ENCODE assay signal across 19 mouse cellular contexts in the genomic region with DNA sequence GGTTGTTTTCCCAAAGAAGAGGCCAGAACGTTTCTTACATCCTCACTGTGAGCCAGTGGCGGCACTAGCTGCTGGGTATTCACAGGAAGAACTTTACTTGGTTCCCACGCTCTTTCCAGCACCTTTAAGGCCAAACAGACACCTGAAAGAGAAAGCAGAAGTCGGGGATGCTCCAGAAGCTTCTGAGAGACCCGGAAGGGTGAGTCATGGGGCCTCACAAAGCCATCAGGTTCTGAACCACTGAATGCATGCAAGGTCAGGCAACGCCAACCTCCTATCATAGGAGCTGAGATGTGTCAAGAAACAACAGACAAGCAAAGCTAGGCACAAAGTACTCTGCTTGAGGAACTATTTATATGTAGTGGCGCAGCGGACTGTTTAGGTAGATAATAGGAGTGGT. TPM values are rescaled to one million over a fixed set of nuclear protein-coding genes. Genes with fewer than 3 reads are reported as not detected.
DNase-seq lines count a peak whose midpoint lies in the region; ATAC-seq and TF ChIP-seq lines count a peak whose summit lies in the region.
"Had no signal": no experiment of that assay in that cellular context is flagged by ENCODE, and none has a peak within 500 bp of the region (broad histone marks: within the 10 kb centered on the region; RNA-seq: fewer than 3 reads in every experiment).

No protein-coding gene starts in this region.

- TF ChIP-seq POLR2A in CH12.LX (IDR thresholded peaks at IDR 0.05; ENCODE audit: low read depth, low read length), result no peak

- WGBS in liver, embryonic 14.5 days (ENCODE audit: insufficient replicate concordance), result 76% methylated on average over 8 of the region's 8 CpGs
- WGBS in liver, postnatal 0 days (ENCODE audit: insufficient replicate concordance), result 81% methylated on average over 8 of the region's 8 CpGs
- 82% methylated on average over 8 of the region's 8 CpGs for WGBS in liver, embryonic 15.5 days (ENCODE audit: insufficient replicate concordance)

- H3K4me1 ChIP-seq in liver, embryonic 14.5 days (replicated peaks; ENCODE audit: control insufficient read depth in 2 of 2, insufficient read depth in 2 of 2, low read length in 1 of 2), result peaks cover 35 to 40% of the 10 kb centered on the region in 2 experiments
- H3K4me1 ChIP-seq in liver, postnatal 0 days (ENCODE audit: insufficient read depth), result peaks cover 17% of the 10 kb centered on the region
- peaks cover 10 to 24% of the 10 kb centered on the region in 2 experiments; a peak in 3 of 4 replicates for H3K4me1 ChIP-seq in CH12.LX (ENCODE audit: control insufficient read depth in 1 of 2, insufficient read depth in 2 of 2)
- H3K4me1 ChIP-seq in liver, embryonic 15.5 days (replicated peaks), result peaks cover 57% of the 10 kb centered on the region

- H3K27me3 ChIP-seq in liver, embryonic 14.5 days (ENCODE audit: control insufficient read depth, insufficient read depth, low read length), result no peaks in the 10 kb centered on the region
- H3K27me3 ChIP-seq in liver, postnatal 0 days (ENCODE audit: insufficient read depth, low read length), result no peaks in the 10 kb centered on the region
- H3K27me3 ChIP-seq in CH12.LX (replicated peaks), result no peaks in the 10 kb centered on the region
- no peaks in the 10 kb centered on the region for H3K27me3 ChIP-seq in liver, embryonic 15.5 days
- H3K27me3 ChIP-seq: embryonic facial prominence, embryonic 12.5 days; forebrain, embryonic 15.5 days; Patski had no signal

- H3K4me3 ChIP-seq in liver, embryonic 14.5 days (ENCODE audit: insufficient read depth in 1 of 2, low read depth in 2 of 2, low read length in 2 of 2), result no peak overlapping the region
- no peak overlapping the region for H3K4me3 ChIP-seq in liver, postnatal 0 days (ENCODE audit: low read depth, low read length)
- no peak overlapping the region for H3K4me3 ChIP-seq in CH12.LX (replicated peaks in 1 of 3; ENCODE audit: low read depth in 2 of 3, low read length in 2 of 3, poor library complexity in 1 of 3)
- H3K4me3 ChIP-seq in liver, embryonic 15.5 days (replicated peaks), result no peak overlapping the region
- H3K4me3 ChIP-seq: embryonic facial prominence, embryonic 12.5 days; forebrain, embryonic 15.5 days; hindbrain, embryonic 13.5 days had no signal

- no peak for TF ChIP-seq CTCF in liver, embryonic 14.5 days (IDR thresholded peaks at IDR 0.05; ENCODE audit: low read depth)
- no peak for TF ChIP-seq CTCF in liver, postnatal 0 days (IDR thresholded peaks at IDR 0.05; ENCODE audit: low read depth)
- no peak for TF ChIP-seq CTCF in CH12.LX (conservative IDR thresholded peaks at IDR 0.05 in 1 of 2, IDR thresholded peaks at IDR 0.05 in 1 of 2; ENCODE audit: low read depth in 2 of 2, low read length in 2 of 2)

- no peak overlapping the region for H3K9ac ChIP-seq in liver, embryonic 14.5 days (replicated peaks)
- no peak overlapping the region for H3K9ac ChIP-seq in liver, postnatal 0 days (replicated peaks)
- no peak overlapping the region for H3K9ac ChIP-seq in CH12.LX (ENCODE audit: insufficient read depth, low read depth)
- no peak overlapping the region for H3K9ac ChIP-seq in liver, embryonic 15.5 days
- H3K9ac ChIP-seq: embryonic facial prominence, embryonic 12.5 days; forebrain, embryonic 15.5 days; hindbrain, embryonic 13.5 days had no signal

- no peaks in the 10 kb centered on the region for H3K9me3 ChIP-seq in liver, embryonic 14.5 days (ENCODE audit: control insufficient read depth, low read length)
- H3K9me3 ChIP-seq in liver, postnatal 0 days (ENCODE audit: low read length), result no peaks in the 10 kb centered on the region
- H3K9me3 ChIP-seq in CH12.LX (replicated peaks; ENCODE audit: low read length), result no peaks in the 10 kb centered on the region
- H3K9me3 ChIP-seq in liver, embryonic 15.5 days (replicated peaks), result no peaks in the 10 kb centered on the region
- H3K9me3 ChIP-seq: embryonic facial prominence, embryonic 12.5 days; forebrain, embryonic 15.5 days; hindbrain, embryonic 13.5 days had no signal

- no peaks in the 10 kb centered on the region for H3K36me3 ChIP-seq in liver, embryonic 14.5 days (replicated peaks; ENCODE audit: control insufficient read depth, insufficient read depth, low read depth)
- no peaks in the 10 kb centered on the region for H3K36me3 ChIP-seq in liver, postnatal 0 days (replicated peaks; ENCODE audit: insufficient read depth, low read length)
- no peaks in the 10 kb centered on the region for H3K36me3 ChIP-seq in CH12.LX (replicated peaks in 1 of 2; ENCODE audit: control insufficient read depth in 1 of 2, insufficient read depth in 1 of 2, low read length in 1 of 2)
- H3K36me3 ChIP-seq in liver, embryonic 15.5 days (replicated peaks), result no peaks in the 10 kb centered on the region
- H3K36me3 ChIP-seq: embryonic facial prominence, embryonic 12.5 days; forebrain, embryonic 15.5 days; hindbrain, embryonic 13.5 days had no signal

- H3K4me2 ChIP-seq in liver, embryonic 14.5 days (ENCODE audit: low read depth), result no peak overlapping the region
- H3K4me2 ChIP-seq in liver, postnatal 0 days (ENCODE audit: low read depth, low read length), result no peak overlapping the region
- H3K4me2 ChIP-seq in CH12.LX (ENCODE audit: insufficient read depth, low read depth, poor library complexity, severe bottlenecking), result no peak overlapping the region
- H3K4me2 ChIP-seq in liver, embryonic 15.5 days, result no peak overlapping the region
- H3K4me2 ChIP-seq: embryonic facial prominence, embryonic 12.5 days; forebrain, embryonic 15.5 days; hindbrain, embryonic 13.5 days had no signal

- no peak for TF ChIP-seq EP300 in liver, embryonic 14.5 days (IDR thresholded peaks at IDR 0.05; ENCODE audit: low read depth)
- TF ChIP-seq EP300 in liver, postnatal 0 days (IDR thresholded peaks at IDR 0.05; ENCODE audit: low read depth), result no peak
- peak; percentile 40; the same call in 1 of the 2 replicates for TF ChIP-seq EP300 in CH12.LX (IDR thresholded peaks at IDR 0.05; ENCODE audit: low read length)

- dilution Hi-C loops in CH12.LX (cut with MboI; ENCODE audit: extremely low pct_ligation_motif_present, extremely low pct_unique_long_range_greater_than_20kb, low sequenced_read_pairs), result no loop called here

- in situ Hi-C loops in CH12.LX (cut with MboI; ENCODE audit: low pct_ligation_motif_present, low pct_unique_long_range_greater_than_20kb, low sequenced_read_pairs), result loop anchor here (5.0 kb wide), 1 partner anchor 33 kb away; no protein-coding TSS in a partner anchor

- no peak for ATAC-seq in liver, embryonic 14.5 days (ENCODE audit: insufficient read depth)
- no peak for ATAC-seq in liver, postnatal 0 days
- ATAC-seq in liver, embryonic 15.5 days (ENCODE audit: insufficient read depth), result no peak
- ATAC-seq: forebrain, embryonic 15.5 days; Patski had no signal

- peak overlapping the region; percentile 25; the same call in 1 of the 2 replicates for H3K27ac ChIP-seq in liver, embryonic 14.5 days
- H3K27ac ChIP-seq in liver, postnatal 0 days (ENCODE audit: low read depth), result no peak overlapping the region
- H3K27ac ChIP-seq in CH12.LX (ENCODE audit: insufficient read depth, low read depth), result no peak overlapping the region
- peak overlapping the region; percentile 71 for H3K27ac ChIP-seq in liver, embryonic 15.5 days (replicated peaks)
- H3K27ac ChIP-seq: embryonic facial prominence, embryonic 12.5 days; forebrain, embryonic 15.5 days; hindbrain, embryonic 13.5 days had no signal

- no peaks in the 10 kb centered on the region for H3K79me2 ChIP-seq in CH12.LX (replicated peaks; ENCODE audit: control insufficient read depth, extremely low read depth, insufficient read depth, poor library complexity, severe bottlenecking)

- TF ChIP-seq RAD21 in CH12.LX (IDR thresholded peaks at IDR 0.05; ENCODE audit: low read depth, low read length), result no peak

- DNase-seq in liver, embryonic 14.5 days (ENCODE audit: low read depth in 3 of 3, low spot score in 3 of 3), result no peak
- DNase-seq in liver, postnatal 0 days, result no peak
- peak; percentile 31 to 37 for DNase-seq in B cell, adult 2 months
- peak; percentile 60 for DNase-seq in CH12.LX (ENCODE audit: extremely low read depth)
- DNase-seq in cerebellum, postnatal 4 days (ENCODE audit: low spot score in 2 of 2), result no peak
- no peak for DNase-seq in embryo, embryonic 9.5 days (ENCODE audit: extremely low spot score)
- DNase-seq in urinary bladder, adult 2 months (ENCODE audit: low spot score), result no peak
- DNase-seq: adrenal gland, adult 2 months; adrenal gland, postnatal 25 days; cerebellum, adult 2 months; cerebellum, postnatal 10 days; embryo, embryonic 11 days; gastrocnemius, postnatal 36 days; heart, postnatal 10 days had no signal

TF ChIP-seq in CH12.LX, 34 proteins besides CTCF, POLR2A, EP300 and RAD21:
- TF ChIP-seq POLR2AphosphoS2 (IDR thresholded peaks at IDR 0.05; ENCODE audit: low read depth, low read length) (no peak), JUND (conservative IDR thresholded peaks at IDR 0.05; ENCODE audit: low read depth, low read length) (0 out of 2 replicates have a peak, but pooled peaks have one; percentile 26), ETS1 (conservative IDR thresholded peaks at IDR 0.05; ENCODE audit: low read depth, low read length) (peak; percentile 62), SIN3A (IDR thresholded peaks at IDR 0.05; ENCODE audit: low read length) (no peak), ZC3H11A (IDR thresholded peaks at IDR 0.05; ENCODE audit: low read depth, low read length) (no peak), SMC3 (IDR thresholded peaks at IDR 0.05; ENCODE audit: low read depth, low read length) (no peak), NELFE (IDR thresholded peaks at IDR 0.05; ENCODE audit: low read depth, low read length) (no peak), IRF4 (IDR thresholded peaks at IDR 0.05; ENCODE audit: low read depth, low read length) (0 out of 2 replicates have a peak, but pooled peaks have one; percentile 27), UBTF (IDR thresholded peaks at IDR 0.05; ENCODE audit: low read depth, low read length) (no peak), ELF1 (IDR thresholded peaks at IDR 0.05; ENCODE audit: low read depth, low read length) (peak; percentile 64), E2F4 (IDR thresholded peaks at IDR 0.05; ENCODE audit: insufficient replicate concordance, low read depth, low read length) (no peak), KAT2A (IDR thresholded peaks at IDR 0.05; ENCODE audit: insufficient replicate concordance, low read length) (no peak), MAFK (IDR thresholded peaks at IDR 0.05; ENCODE audit: insufficient replicate concordance, low read length) (no peak), JUN (IDR thresholded peaks at IDR 0.05; ENCODE audit: insufficient read depth, low read depth, low read length) (peak; percentile 19; the same call in 1 of the 2 replicates)

RNA-seq across cellular contexts. Expression of a gene that starts 4.4 kb away (rescaled TPM):
- 18.8 and 22.3 TPM in 2 replicates for polyA plus RNA-seq in liver, embryonic 14.5 days (2012; rRNA removed)
- 41.8 and 42.3 TPM in 2 replicates for polyA plus RNA-seq in liver, embryonic 14.5 days (2014; fragmentation: Nextera tagmentation; extraction: Ambion mirVana)
- 11.6 and 12.4 TPM in 2 replicates for polyA plus RNA-seq in liver, postnatal 0 days (2015; fragmentation: Nextera tagmentation; extraction: Ambion mirVana)
- total RNA-seq in CH12.LX (2012; rRNA removed) (1.6 and 1.7 TPM in 2 replicates), CH12.LX (2014; rRNA removed) (3.0 TPM in 2 replicates)
- 4.1 and 4.6 TPM in 2 replicates for polyA plus RNA-seq in CH12.LX (2012; ENCODE audit: insufficient read length, low read depth)
- 43.3 and 46.5 TPM in 2 replicates for polyA plus RNA-seq in liver, embryonic 15.5 days (2015; fragmentation: Nextera tagmentation; extraction: Ambion mirVana)
- 40.2 and 44.1 TPM in 2 replicates for polyA plus RNA-seq in urinary bladder, adult 2 months (2012; rRNA removed)

Comparison
In these comparisons a context has a peak if more than half of its experiments do, and no peak if none do; other contexts are left out.
1. H3K27ac ChIP-seq: peak in liver, embryonic 14.5 days (single experiment) and liver, embryonic 15.5 days (single experiment); none in liver, postnatal 0 days (single experiment) and CH12.LX (single experiment).
2. DNase-seq: peak in B cell, adult 2 months (2 of 2) and CH12.LX (single experiment); none in liver, embryonic 14.5 days (0 of 3), liver, postnatal 0 days (single experiment), cerebellum, postnatal 4 days (0 of 2), embryo, embryonic 9.5 days (single experiment) and urinary bladder, adult 2 months (single experiment).